Mouse (Mus musculus) adrenal gland, postnatal 25 days (tissue): ENCODE results near the gene Rbm39. TPM values are rescaled to one million over a fixed set of nuclear protein-coding genes. Genes with fewer than 3 reads are reported as not detected.
A peak's percentile ranks its signal among the peaks of the same experiment; 100 is the strongest.
"Not testable (repeated sequence)": the region's sequence is repeated elsewhere in the genome, so short reads cannot be mapped to it uniquely, and the experiment has no call there.

Experiments used
- DNase-seq: peaks from one replicate; pipeline ENCODE4 v3.0.0; 2021; ENCODE audit warnings: mixed read lengths
- total RNA-seq: library from RNA; stranded (reverse); gene quantifications from 2 replicates; pipeline ENCODE4 v1.2.3, GENCODE M21; 2021

The Rbm39 gene
- total RNA-seq, 1 experiment from 2014 or later, result 478 TPM

DNA sequence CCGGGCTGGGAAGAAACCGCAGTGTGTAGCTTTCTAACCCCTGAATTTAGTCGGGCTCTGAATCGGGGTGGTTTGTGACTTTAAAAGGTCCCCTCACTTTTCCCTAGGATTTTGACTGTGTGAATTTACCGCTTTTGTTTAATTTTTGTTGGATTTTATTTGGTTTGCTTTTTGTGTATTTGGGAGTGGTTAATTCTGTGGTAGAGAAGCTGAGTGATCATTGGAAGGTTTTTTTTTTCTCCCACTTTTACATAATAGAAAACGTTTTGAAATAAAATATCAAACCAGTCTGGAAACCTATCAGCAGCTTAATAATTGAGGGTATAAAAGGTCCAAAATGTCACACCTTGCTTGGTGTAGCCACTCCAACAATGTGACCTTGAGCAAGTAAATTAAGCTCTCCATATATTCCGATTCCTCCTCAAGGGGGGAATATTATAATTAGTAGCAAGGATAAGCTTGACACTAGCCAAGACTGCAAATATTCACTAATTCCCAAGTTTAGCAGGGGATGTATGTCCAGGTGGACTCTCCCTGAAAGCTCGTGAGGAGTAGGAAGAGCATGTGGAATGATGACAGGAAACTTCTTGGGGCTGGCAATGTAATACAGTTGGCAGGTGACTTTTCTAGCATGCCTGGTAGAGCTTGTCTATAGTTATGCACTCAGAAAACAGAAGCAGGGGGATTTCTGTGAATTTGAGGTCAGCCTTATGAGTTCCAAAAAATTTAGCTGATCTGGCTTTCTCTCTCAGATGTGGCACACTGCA lies 969 bp upstream of the Rbm39 start:
- no peak for DNase-seq

DNA sequence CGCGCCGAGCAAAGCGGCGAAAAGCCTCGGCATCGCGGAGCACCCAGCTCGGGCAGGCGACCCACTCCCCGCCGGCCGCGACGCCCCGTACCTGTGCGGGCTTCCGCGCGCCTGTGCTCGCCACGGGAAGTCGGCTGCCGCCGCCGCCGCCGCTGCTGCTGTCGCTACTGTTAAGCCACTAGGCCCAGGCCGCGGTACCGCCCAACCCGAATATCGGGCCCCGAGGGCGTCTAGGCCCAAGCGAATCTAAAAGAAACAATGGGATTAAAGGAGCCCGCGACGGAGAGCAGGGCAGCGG lies 293 bp downstream of the Rbm39 start:
- no peak for DNase-seq

- peak; percentile 79 for DNase-seq
Measured at GRCm38 (mm10) chr2:156179046-156179795, 817 bp downstream of the Rbm39 start.

- DNase-seq, result no peak
Measured at GRCm38 (mm10) chr2:156177651-156178050, 2.4 kb downstream of the Rbm39 start.

- no peak for DNase-seq
Measured at GRCm38 (mm10) chr2:156177079-156177478, 3.0 kb downstream of the Rbm39 start.

DNA sequence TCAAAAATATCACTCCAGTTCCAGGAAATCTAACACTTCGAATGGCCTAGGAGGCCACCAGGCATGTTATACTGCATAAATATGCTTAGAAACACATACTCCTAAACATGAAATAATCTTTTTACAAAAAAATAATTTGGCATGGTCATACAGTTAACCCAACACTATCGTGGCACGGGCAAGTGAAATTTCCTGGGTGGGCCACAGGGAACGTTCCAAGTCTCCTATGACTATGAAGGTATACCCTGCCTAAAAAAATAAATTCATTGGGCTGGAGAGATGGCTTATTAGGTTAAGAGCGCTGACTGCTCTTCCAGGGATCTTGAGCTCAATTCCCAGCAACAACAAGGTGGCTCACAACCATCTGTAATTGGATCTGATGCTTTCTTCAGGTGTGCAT lies 13.5 kb downstream of the Rbm39 start:
- no peak for DNase-seq

DNA sequence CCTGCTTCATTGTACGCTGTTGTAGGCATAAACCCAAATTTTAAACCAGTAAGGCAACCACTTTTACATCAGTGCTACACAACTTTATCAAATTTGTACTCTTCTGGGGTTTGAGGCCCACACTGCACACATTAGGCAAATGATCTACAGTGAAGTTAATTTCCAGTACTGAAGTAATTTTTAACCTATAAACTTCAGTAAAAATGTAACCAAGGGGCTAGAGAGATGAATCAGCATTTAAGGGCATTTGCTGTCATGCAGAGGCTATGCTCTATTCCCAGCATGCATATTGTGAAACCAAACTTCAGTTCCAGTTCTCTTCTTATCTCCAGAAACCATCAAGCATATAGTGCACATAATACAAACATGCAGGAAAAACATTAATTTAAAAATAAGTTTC lies 14.6 kb downstream of the Rbm39 start:
- DNase-seq, result no peak

GRCm38 (mm10) chr2:156151538-156151937 lies 28.5 kb downstream of the Rbm39 start:
- no peak for DNase-seq

DNA sequence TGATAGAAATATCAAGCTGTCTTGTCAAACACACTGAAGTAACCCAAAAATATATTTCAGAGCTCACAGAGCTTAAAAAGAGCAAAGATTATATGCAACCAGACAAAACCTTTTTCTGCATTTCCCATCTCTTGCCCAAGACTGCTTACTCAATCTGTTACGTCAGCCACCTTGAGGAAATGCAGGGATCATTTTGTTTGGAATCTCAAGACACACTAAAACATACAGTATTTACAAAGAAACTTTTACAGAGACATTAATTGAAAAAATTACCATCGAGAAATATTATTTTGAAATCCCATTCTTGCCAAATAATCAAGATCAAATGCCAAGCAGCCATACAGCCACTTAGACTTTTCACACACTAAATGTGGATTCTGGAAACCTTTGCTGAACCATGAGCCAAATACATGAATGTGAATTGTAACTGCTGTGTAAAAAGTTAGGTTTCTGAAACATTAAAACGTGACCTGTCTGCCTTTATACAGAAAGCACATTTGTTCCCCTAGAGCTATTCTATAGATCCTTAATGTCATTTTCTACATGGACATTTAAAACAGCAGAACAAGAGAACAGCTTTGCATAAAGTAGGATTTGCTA lies 32.6 kb downstream of the Rbm39 start:
- no peak for DNase-seq

DNA sequence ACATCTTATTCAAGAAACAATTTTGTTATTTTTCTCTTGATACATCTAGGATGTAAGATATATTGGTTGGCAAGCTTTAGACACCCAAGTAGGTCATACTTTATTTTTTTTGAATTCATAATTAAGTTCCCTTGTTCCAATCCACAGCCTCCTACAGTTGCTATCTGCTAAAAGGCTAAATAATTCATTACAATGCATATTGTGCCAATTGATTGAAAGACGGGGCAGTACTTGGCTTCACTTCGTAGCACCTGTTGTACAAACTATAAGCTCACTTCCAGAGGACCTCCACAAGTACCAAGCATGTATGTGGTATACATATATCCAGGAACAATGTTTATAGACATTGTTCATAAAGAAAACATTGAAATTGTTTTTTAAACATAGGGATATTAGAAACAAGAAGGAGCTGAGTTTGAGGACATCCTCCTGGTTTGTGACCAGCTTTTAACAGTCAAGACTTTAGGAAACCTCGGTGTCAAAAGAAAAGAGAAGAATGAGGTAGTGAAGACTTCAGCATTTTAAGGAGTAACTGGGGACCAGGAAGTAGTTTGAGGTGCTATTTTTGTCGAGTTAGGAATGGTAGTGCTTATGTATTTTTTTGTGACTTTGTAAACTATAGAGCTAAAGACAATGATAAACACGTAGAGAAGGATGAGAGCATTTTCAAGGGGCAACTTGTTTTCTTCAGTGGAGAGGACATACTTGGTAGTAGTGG lies 33.6 kb downstream of the Rbm39 start:
- no peak for DNase-seq

- DNase-seq, result no peak
Measured at GRCm38 (mm10) chr2:156145486-156146130, 34.4 kb downstream of the Rbm39 start.

- peak; percentile 91 for DNase-seq
Measured at GRCm38 (mm10) chr2:156143953-156144724, 35.9 kb downstream of the Rbm39 start, which contains the start of the genes Romo1 and Nfs1. Gene Romo1, plus strand, starts transcription at chr2:156144039. Gene Nfs1, minus strand, starts transcription at chr2:156144186.

DNA sequence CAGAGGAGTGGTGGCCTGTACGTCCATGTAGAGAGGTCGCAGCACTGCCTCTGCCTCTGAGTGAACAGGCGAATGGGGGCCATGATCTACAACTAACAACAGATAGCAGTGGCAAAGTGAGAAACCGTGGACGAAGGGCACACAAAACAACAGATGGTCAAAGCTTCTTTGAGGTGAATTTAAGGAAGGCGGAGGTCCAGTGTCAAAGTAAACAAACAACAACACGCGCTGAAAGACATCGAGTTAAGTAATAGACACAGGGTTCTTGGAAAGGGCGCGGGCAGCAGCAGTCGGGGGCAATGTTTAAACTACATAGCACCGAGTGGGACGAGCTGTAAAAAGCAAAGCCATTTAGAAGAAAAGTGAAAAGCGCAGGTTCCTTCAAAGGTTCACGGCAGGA lies 36.7 kb downstream of the Rbm39 start:
- no peak for DNase-seq

- DNase-seq, result no peak
Measured at GRCm38 (mm10) chr2:156142820-156143219, 37.2 kb downstream of the Rbm39 start.

- DNase-seq, result no peak
Measured at GRCm38 (mm10) chr2:156135695-156136094, 44.3 kb downstream of the Rbm39 start.

GRCm38 (mm10) chr2:156134161-156134560 lies 45.9 kb downstream of the Rbm39 start:
- no peak for DNase-seq

DNA sequence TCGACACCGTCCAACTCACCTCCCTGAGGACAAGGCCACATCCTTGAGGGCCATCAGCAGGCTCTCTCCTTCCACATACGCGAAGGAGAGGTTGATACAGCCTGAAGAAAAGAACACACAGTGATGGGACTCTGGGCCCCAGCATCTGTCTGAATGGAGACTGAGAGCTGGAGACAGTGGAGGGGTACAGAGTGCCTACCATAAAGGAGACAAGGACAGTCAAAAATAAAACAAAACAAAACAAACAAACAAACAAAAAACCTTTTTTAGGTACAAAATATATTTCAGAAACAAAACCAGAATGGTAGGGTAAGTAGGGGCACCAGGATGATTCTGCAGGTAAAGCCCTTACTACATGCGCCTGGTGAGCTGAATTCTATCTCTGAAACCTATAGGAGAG lies 53.0 kb downstream of the Rbm39 start, which contains the start of gene Gm28036:
Gene Gm28036 (minus strand): TSS at position 101 of the 400 bp plus-strand sequence.
- no peak for DNase-seq

DNA sequence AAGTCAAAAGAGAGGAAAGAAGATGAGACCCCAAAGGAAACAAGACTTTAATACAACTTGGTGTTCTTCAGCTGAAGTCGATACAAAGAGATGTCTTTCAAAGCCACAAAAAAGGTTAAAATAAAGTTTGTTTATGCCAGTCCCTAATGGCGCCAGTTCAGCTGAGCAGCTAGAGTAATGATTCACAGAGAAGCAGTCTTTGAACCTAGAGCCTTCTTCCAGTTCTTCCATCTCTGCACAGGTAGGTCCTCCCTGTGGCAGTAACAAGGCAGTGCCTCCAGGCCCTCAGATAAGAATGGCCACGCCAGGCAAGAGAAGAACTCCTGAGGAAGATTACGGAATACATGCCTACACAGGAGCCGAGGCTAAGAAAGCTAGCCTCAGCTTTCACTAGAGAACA lies 56.3 kb downstream of the Rbm39 start:
- DNase-seq, result no peak

DNA sequence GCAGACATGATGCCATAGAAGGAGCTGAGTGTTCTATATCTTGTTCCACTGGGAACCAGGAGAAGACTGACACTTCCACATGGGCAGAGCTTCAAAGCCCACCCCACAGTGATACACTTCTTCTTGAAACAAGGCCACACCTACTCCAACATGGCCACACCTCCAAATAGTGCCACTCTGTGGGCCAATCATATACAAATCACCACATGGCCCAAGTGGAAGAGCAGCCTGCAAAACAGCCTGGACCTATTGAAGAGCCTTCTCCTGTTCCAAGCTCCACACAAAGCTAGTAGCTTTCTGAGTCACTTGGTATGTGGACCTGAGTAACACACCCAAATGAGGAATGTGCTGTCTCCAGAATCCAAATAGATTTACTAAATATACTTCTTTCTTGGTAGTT lies 60.5 kb downstream of the Rbm39 start:
- DNase-seq, result no peak

DNA sequence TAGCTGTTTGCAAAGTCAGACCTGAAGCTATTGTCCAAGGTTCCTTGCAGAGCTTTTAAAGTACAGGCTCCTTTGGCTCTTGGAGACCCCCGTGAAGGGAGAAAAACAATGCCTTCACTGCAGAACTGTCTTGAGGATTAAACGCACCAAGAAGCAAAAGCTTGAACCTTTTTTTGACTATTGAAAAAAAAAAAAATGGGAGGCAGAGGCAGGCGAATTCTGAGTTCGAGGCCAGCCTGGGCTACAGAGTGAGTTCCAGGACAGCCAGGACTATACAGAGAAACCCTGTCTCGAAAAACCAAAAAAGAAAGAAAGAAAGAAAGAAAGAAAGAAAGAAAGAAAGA lies 68.0 kb downstream of the Rbm39 start:
- DNase-seq, result not testable (repeated sequence)

DNA sequence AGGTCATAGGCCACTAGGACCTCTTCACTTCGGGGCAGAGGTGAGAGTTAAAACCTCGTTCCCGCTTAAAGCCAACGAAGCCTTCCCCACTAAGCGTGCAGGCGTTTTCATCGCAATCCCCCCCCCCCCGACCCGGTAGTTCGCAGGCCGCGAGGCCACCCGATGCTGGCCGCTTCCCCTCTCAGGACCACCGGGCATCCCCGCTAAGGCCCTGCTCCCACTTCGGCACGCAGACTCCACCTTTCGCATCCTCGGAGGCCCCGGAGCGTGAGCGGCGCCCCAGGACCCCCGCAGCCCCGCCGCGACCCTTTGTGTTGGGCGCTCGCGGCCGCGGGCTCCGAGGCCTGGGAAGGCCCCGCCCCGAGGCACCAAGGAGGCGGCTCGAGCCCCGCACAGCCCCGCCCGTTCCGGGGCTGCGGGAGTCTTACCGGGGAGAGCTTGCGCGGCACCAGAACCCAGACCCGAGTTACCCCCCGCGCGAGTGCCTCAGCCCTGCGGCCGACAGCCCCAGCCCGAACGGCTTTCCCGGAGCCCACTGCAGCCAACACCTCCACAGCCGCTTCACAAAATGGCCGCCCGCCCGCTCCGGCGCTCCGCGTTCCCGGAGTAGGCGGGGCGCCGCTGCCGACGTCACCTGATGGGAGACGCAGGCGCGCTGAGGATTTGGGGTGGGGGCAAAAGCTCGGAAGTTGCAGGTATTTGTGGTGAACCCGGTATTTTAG lies 68.5 kb downstream of the Rbm39 start, which contains the start of the genes Cpne1 and Rbm12:
Gene Cpne1 (minus strand): TSS at position 608 of the 722 bp plus-strand sequence.
Gene Rbm12 (minus strand): TSS at position 621 of the 722 bp plus-strand sequence.
- peak; percentile 94 for DNase-seq
